In genomic region chr15:62290687-62291086, GRCm38 (mm10) we compare ENCODE assay signal across 25 mouse cellular contexts.
"Had no signal": no experiment of that assay in that cellular context is flagged by ENCODE, and none has a peak within 500 bp of the region (broad histone marks: within the 10 kb centered on the region; RNA-seq: fewer than 3 reads in every experiment).

No protein-coding gene starts in this region.

- H3K36me3 ChIP-seq: embryonic facial prominence, embryonic 10.5 days; embryonic facial prominence, embryonic 12.5 days; embryonic facial prominence, embryonic 13.5 days; embryonic facial prominence, embryonic 15.5 days; forebrain, embryonic 10.5 days; forebrain, embryonic 12.5 days; forebrain, embryonic 15.5 days had no signal

- H3K27me3 ChIP-seq: embryonic facial prominence, embryonic 12.5 days; embryonic facial prominence, embryonic 13.5 days; embryonic facial prominence, embryonic 15.5 days; forebrain, embryonic 12.5 days; forebrain, embryonic 13.5 days; forebrain, embryonic 15.5 days had no signal

- H3K9me3 ChIP-seq: embryonic facial prominence, embryonic 10.5 days; embryonic facial prominence, embryonic 12.5 days; embryonic facial prominence, embryonic 13.5 days; embryonic facial prominence, embryonic 15.5 days; forebrain, embryonic 10.5 days; forebrain, embryonic 12.5 days; forebrain, embryonic 13.5 days; forebrain, embryonic 15.5 days had no signal

- DNase-seq: cerebellum, adult 8-10 months; cerebellum, adult 9-10 months; cerebellum, adult 9-11 months; cerebellum, postnatal 10 days; cerebellum, postnatal 14 days; cerebellum, postnatal 25 days; cerebellum, postnatal 36 days; embryo, embryonic 11 days; forebrain, postnatal 0 days; gastrocnemius, adult 2 months; gastrocnemius, postnatal 10 days; gastrocnemius, postnatal 14 days; gastrocnemius, postnatal 25 days; gastrocnemius, postnatal 36 days; heart, adult 18-20 months; heart, adult 2 months had no signal

- H3K4me2 ChIP-seq: embryonic facial prominence, embryonic 12.5 days; embryonic facial prominence, embryonic 13.5 days; embryonic facial prominence, embryonic 15.5 days; forebrain, embryonic 12.5 days; forebrain, embryonic 13.5 days; forebrain, embryonic 15.5 days had no signal

- H3K9ac ChIP-seq: embryonic facial prominence, embryonic 12.5 days; embryonic facial prominence, embryonic 13.5 days; embryonic facial prominence, embryonic 15.5 days; forebrain, embryonic 12.5 days; forebrain, embryonic 13.5 days; forebrain, embryonic 15.5 days; forebrain, postnatal 0 days had no signal

- H3K27ac ChIP-seq: embryonic facial prominence, embryonic 10.5 days; embryonic facial prominence, embryonic 12.5 days; embryonic facial prominence, embryonic 13.5 days; embryonic facial prominence, embryonic 15.5 days; forebrain, embryonic 10.5 days; forebrain, embryonic 12.5 days; forebrain, embryonic 13.5 days; forebrain, embryonic 15.5 days; gastrocnemius, adult 2 months; heart, adult 2 months had no signal

- H3K4me3 ChIP-seq: embryonic facial prominence, embryonic 10.5 days; embryonic facial prominence, embryonic 12.5 days; embryonic facial prominence, embryonic 13.5 days; embryonic facial prominence, embryonic 15.5 days; erythroblast, embryonic 14.5 days; forebrain, embryonic 10.5 days; forebrain, embryonic 12.5 days; forebrain, embryonic 13.5 days; forebrain, embryonic 15.5 days; gastrocnemius, adult 2 months; heart, adult 2 months had no signal
